Comparison of ENCODE assay signal across 8 mouse cellular contexts in genomic region chr11:72440597-72440964, GRCm38 (mm10). TPM values are rescaled to one million over a fixed set of nuclear protein-coding genes. Genes with fewer than 3 reads are reported as not detected.
DNase-seq lines count a peak whose midpoint lies in the region; ATAC-seq and TF ChIP-seq lines count a peak whose summit lies in the region.
"Not testable (repeated sequence)": the region's sequence is repeated elsewhere in the genome, so short reads cannot be mapped to it uniquely, and the experiment has no call there.
"Had no signal": no experiment of that assay in that cellular context is flagged by ENCODE, and none has a peak within 500 bp of the region (broad histone marks: within the 10 kb centered on the region; RNA-seq: fewer than 3 reads in every experiment).

No protein-coding gene starts in this region.

- H3K27ac ChIP-seq in cerebellum, adult 2 months (ENCODE audit: insufficient read depth, low read length), result peak overlapping the region; percentile 30; the same call in 1 of the 2 replicates
- peak overlapping the region; percentile 95 for H3K27ac ChIP-seq in forebrain, embryonic 13.5 days
- peak overlapping the region; percentile 89 for H3K27ac ChIP-seq in heart, postnatal 0 days (ENCODE audit: low read depth)
- peak overlapping the region; percentile 63; the same call in 1 of the 2 replicates for H3K27ac ChIP-seq in kidney, adult 2 months (ENCODE audit: insufficient read depth, low read depth, low read length)
- H3K27ac ChIP-seq in liver, embryonic 11.5 days (ENCODE audit: low read depth, low read length), result peak overlapping the region; percentile 72
- peak overlapping the region; percentile 92 for H3K27ac ChIP-seq in midbrain, embryonic 10.5 days (replicated peaks)
- H3K27ac ChIP-seq in olfactory bulb, adult 2 months (ENCODE audit: insufficient read depth, low read depth, low read length), result peak overlapping the region; percentile 53; the same call in 1 of the 2 replicates

- DNase-seq in cerebellum, adult 2 months; heart, postnatal 0 days (ENCODE audit: low spot score); kidney, adult 2 months; liver, embryonic 11.5 days (ENCODE audit: low spot score); midbrain, embryonic 10.5 days (ENCODE audit: low spot score): not testable (repeated sequence)

- not testable (repeated sequence) for TF ChIP-seq CTCF in cerebellum, adult 2 months (IDR thresholded peaks at IDR 0.05; ENCODE audit: borderline replicate concordance, insufficient read depth, low read depth, low read length); heart, postnatal 0 days (IDR thresholded peaks at IDR 0.05; ENCODE audit: low read depth); kidney, adult 2 months (conservative IDR thresholded peaks at IDR 0.05; ENCODE audit: insufficient read depth, insufficient read length, low read depth, low read length); olfactory bulb, adult 2 months (IDR thresholded peaks at IDR 0.05; ENCODE audit: insufficient read depth, low read depth, low read length)

- ATAC-seq in forebrain, embryonic 13.5 days; heart, postnatal 0 days (ENCODE audit: insufficient read depth, low read depth): not testable (repeated sequence)
- peak; percentile 24; the same call in 1 of the 2 replicates for ATAC-seq in liver, embryonic 11.5 days (replicated peaks; ENCODE audit: low FRiP score)

- not testable (repeated sequence) for H3K27me3 ChIP-seq in cerebellum, adult 2 months (ENCODE audit: control insufficient read depth, insufficient read depth, low read length); forebrain, embryonic 13.5 days; heart, postnatal 0 days (ENCODE audit: control insufficient read depth, insufficient read depth, low read length); kidney, adult 2 months (replicated peaks; ENCODE audit: control insufficient read depth, insufficient read depth, low read length); liver, embryonic 11.5 days (replicated peaks; ENCODE audit: control insufficient read depth, insufficient read depth, low read length); midbrain, embryonic 10.5 days (ENCODE audit: low read depth, poor library complexity, severe bottlenecking)

- peak overlapping the region; percentile 99 for H3K4me2 ChIP-seq in forebrain, embryonic 13.5 days
- peak overlapping the region; percentile 95 for H3K4me2 ChIP-seq in heart, postnatal 0 days (ENCODE audit: low read depth, low read length)
- H3K4me2 ChIP-seq in liver, embryonic 11.5 days, result peak overlapping the region; percentile 96

- not testable (repeated sequence) for H3K9me3 ChIP-seq in forebrain, embryonic 13.5 days (replicated peaks); heart, postnatal 0 days (replicated peaks; ENCODE audit: control insufficient read depth, low read length); liver, embryonic 11.5 days (ENCODE audit: control insufficient read depth, low read length); midbrain, embryonic 10.5 days (replicated peaks)

- 25% methylated on average over 6 of the region's 6 CpGs for WGBS in cerebellum, adult 2 months
- 44% methylated on average over 6 of the region's 6 CpGs for WGBS in forebrain, embryonic 13.5 days
- 38% methylated on average over 6 of the region's 6 CpGs for WGBS in heart, postnatal 0 days
- 35% methylated on average over 6 of the region's 6 CpGs for WGBS in kidney, adult 2 months
- WGBS in liver, embryonic 11.5 days, result 35% methylated on average over 6 of the region's 6 CpGs
- WGBS in midbrain, embryonic 10.5 days, result 48% methylated on average over 6 of the region's 6 CpGs
- WGBS in olfactory bulb, adult 2 months, result 31% methylated on average over 6 of the region's 6 CpGs

- H3K36me3 ChIP-seq in forebrain, embryonic 13.5 days (ENCODE audit: poor library complexity, severe bottlenecking), result peaks cover 36% of the 10 kb centered on the region
- peaks cover 33% of the 10 kb centered on the region for H3K36me3 ChIP-seq in heart, postnatal 0 days (replicated peaks; ENCODE audit: control insufficient read depth, insufficient read depth, low read length)
- not testable (repeated sequence) for H3K36me3 ChIP-seq in kidney, adult 2 months (ENCODE audit: control insufficient read depth, insufficient read depth, low read length)
- H3K36me3 ChIP-seq in liver, embryonic 11.5 days (ENCODE audit: control insufficient read depth, insufficient read depth, low read length), result peaks cover 33% of the 10 kb centered on the region
- peaks cover 35% of the 10 kb centered on the region for H3K36me3 ChIP-seq in midbrain, embryonic 10.5 days

- H3K4me3 ChIP-seq in cerebellum, adult 2 months (replicated peaks; ENCODE audit: insufficient read depth, low read depth, low read length), result peak overlapping the region; percentile 85
- H3K4me3 ChIP-seq in forebrain, embryonic 13.5 days, result peak overlapping the region; percentile 95
- H3K4me3 ChIP-seq in heart, postnatal 0 days (ENCODE audit: low read depth, low read length), result peak overlapping the region; percentile 74
- peak overlapping the region; percentile 84 for H3K4me3 ChIP-seq in kidney, adult 2 months (ENCODE audit: insufficient read depth, low read depth, low read length)
- H3K4me3 ChIP-seq in liver, embryonic 11.5 days (ENCODE audit: low read depth, low read length), result peak overlapping the region; percentile 90
- peak overlapping the region; percentile 95 for H3K4me3 ChIP-seq in midbrain, embryonic 10.5 days
- H3K4me3 ChIP-seq in olfactory bulb, adult 2 months (ENCODE audit: insufficient read depth, low read depth, low read length), result peak overlapping the region; percentile 76

- TF ChIP-seq EP300 in heart, postnatal 0 days (IDR thresholded peaks at IDR 0.05; ENCODE audit: low read depth), result not testable (repeated sequence)

- not testable (repeated sequence) for TF ChIP-seq POLR2A in cerebellum, adult 2 months (IDR thresholded peaks at IDR 0.05; ENCODE audit: borderline replicate concordance, insufficient read depth, low read length); kidney, adult 2 months (IDR thresholded peaks at IDR 0.05; ENCODE audit: low read depth, low read length); olfactory bulb, adult 2 months (IDR thresholded peaks at IDR 0.05; ENCODE audit: insufficient read depth, low read depth, low read length)

- H3K4me1 ChIP-seq in cerebellum, adult 2 months (ENCODE audit: control insufficient read depth, insufficient read depth, low read length), result not testable (repeated sequence)
- H3K4me1 ChIP-seq in forebrain, embryonic 13.5 days, result peaks cover 24% of the 10 kb centered on the region
- peaks cover 15% of the 10 kb centered on the region; the same call in 1 of the 2 replicates for H3K4me1 ChIP-seq in heart, postnatal 0 days (ENCODE audit: control insufficient read depth, insufficient read depth)
- H3K4me1 ChIP-seq in kidney, adult 2 months (ENCODE audit: control insufficient read depth, insufficient read depth, low read length), result peaks cover 22% of the 10 kb centered on the region
- H3K4me1 ChIP-seq in liver, embryonic 11.5 days (replicated peaks; ENCODE audit: control insufficient read depth, insufficient read depth, low read length), result peaks cover 20% of the 10 kb centered on the region
- H3K4me1 ChIP-seq in midbrain, embryonic 10.5 days, result peaks cover 25% of the 10 kb centered on the region
- peaks cover 22% of the 10 kb centered on the region for H3K4me1 ChIP-seq in olfactory bulb, adult 2 months (ENCODE audit: control insufficient read depth, insufficient read depth, low read length)

- peak overlapping the region; percentile 88 for H3K9ac ChIP-seq in forebrain, embryonic 13.5 days
- H3K9ac ChIP-seq in heart, postnatal 0 days (replicated peaks; ENCODE audit: low read depth, low read length), result peak overlapping the region; percentile 72
- peak overlapping the region; percentile 85 for H3K9ac ChIP-seq in liver, embryonic 11.5 days (ENCODE audit: low read depth, low read length)

RNA-seq across cellular contexts. Expression of gene Mybbp1a, which starts 0.6 kb away (rescaled TPM):
- 52.5 and 61.3 TPM in 2 replicates for polyA plus RNA-seq in cerebellum, adult 2 months (2012; rRNA removed)
- polyA plus RNA-seq in forebrain, embryonic 13.5 days (2015; fragmentation: Nextera tagmentation; extraction: Ambion mirVana), result 111 and 122 TPM in 2 replicates
- 20.5 and 20.9 TPM in 2 replicates for total RNA-seq in heart, postnatal 0 days (2014; rRNA removed; ENCODE audit: low replicate concordance)
- polyA plus RNA-seq in heart, postnatal 0 days (2015; fragmentation: Nextera tagmentation; extraction: Ambion mirVana), result 41.3 and 42.1 TPM in 2 replicates
- polyA plus RNA-seq in kidney, adult 2 months (2012; rRNA removed), result 27.0 and 28.6 TPM in 2 replicates
- 263 and 272 TPM in 2 replicates for polyA plus RNA-seq in liver, embryonic 11.5 days (2014; fragmentation: Nextera tagmentation; extraction: Ambion mirVana)
- 192 and 236 TPM in 2 replicates for polyA plus RNA-seq in midbrain, embryonic 10.5 days (2016; fragmentation: Nextera tagmentation; extraction: Ambion mirVana)
- not detected in 2 replicates for polyA plus RNA-seq in olfactory bulb, adult 2 months (2012; ENCODE audit: insufficient read depth, insufficient read length, low replicate concordance, missing spikeins)

RNA-seq across cellular contexts. Expression of gene Ggt6, which starts 5.3 kb away (rescaled TPM):
- 0.14 and 0.15 TPM in 2 replicates for polyA plus RNA-seq in cerebellum, adult 2 months (2012; rRNA removed)
- polyA plus RNA-seq in forebrain, embryonic 13.5 days (2015; fragmentation: Nextera tagmentation; extraction: Ambion mirVana), result not detected in 2 replicates
- total RNA-seq in heart, postnatal 0 days (2014; rRNA removed; ENCODE audit: low replicate concordance), result 5.3 TPM in 1 of 2 replicates, not detected in the other
- polyA plus RNA-seq in heart, postnatal 0 days (2015; fragmentation: Nextera tagmentation; extraction: Ambion mirVana), result 0.05 TPM in 1 of 2 replicates, not detected in the other
- 24.3 and 29.3 TPM in 2 replicates for polyA plus RNA-seq in kidney, adult 2 months (2012; rRNA removed)
- polyA plus RNA-seq in liver, embryonic 11.5 days (2014; fragmentation: Nextera tagmentation; extraction: Ambion mirVana), result not detected in 2 replicates
- polyA plus RNA-seq in midbrain, embryonic 10.5 days (2016; fragmentation: Nextera tagmentation; extraction: Ambion mirVana), result not detected in 2 replicates
- not detected in 2 replicates for polyA plus RNA-seq in olfactory bulb, adult 2 months (2012; ENCODE audit: insufficient read depth, insufficient read length, low replicate concordance, missing spikeins)
- total RNA-seq: heart, postnatal 10 days had no signal

RNA-seq across cellular contexts. Expression of gene Smtnl2, which starts 29.1 kb away (rescaled TPM):
- 1.5 and 1.6 TPM in 2 replicates for polyA plus RNA-seq in cerebellum, adult 2 months (2012; rRNA removed)
- polyA plus RNA-seq in forebrain, embryonic 13.5 days (2015; fragmentation: Nextera tagmentation; extraction: Ambion mirVana), result 2.2 and 2.6 TPM in 2 replicates
- 88.5 and 93.0 TPM in 2 replicates for total RNA-seq in heart, postnatal 0 days (2014; rRNA removed; ENCODE audit: low replicate concordance)
- 72.9 and 79.2 TPM in 2 replicates for polyA plus RNA-seq in heart, postnatal 0 days (2015; fragmentation: Nextera tagmentation; extraction: Ambion mirVana)
- 20.3 and 22.1 TPM in 2 replicates for polyA plus RNA-seq in kidney, adult 2 months (2012; rRNA removed)
- 22.9 and 24.8 TPM in 2 replicates for polyA plus RNA-seq in liver, embryonic 11.5 days (2014; fragmentation: Nextera tagmentation; extraction: Ambion mirVana)
- 10.1 and 13.1 TPM in 2 replicates for polyA plus RNA-seq in midbrain, embryonic 10.5 days (2016; fragmentation: Nextera tagmentation; extraction: Ambion mirVana)
- not detected in 2 replicates for polyA plus RNA-seq in olfactory bulb, adult 2 months (2012; ENCODE audit: insufficient read depth, insufficient read length, low replicate concordance, missing spikeins)

RNA-seq across cellular contexts. Expression of gene Spns2, which starts 49.1 kb away (rescaled TPM):
- 55.3 and 59.5 TPM in 2 replicates for polyA plus RNA-seq in cerebellum, adult 2 months (2012; rRNA removed)
- 3.5 and 3.6 TPM in 2 replicates for polyA plus RNA-seq in forebrain, embryonic 13.5 days (2015; fragmentation: Nextera tagmentation; extraction: Ambion mirVana)
- 31.8 and 44.2 TPM in 2 replicates for total RNA-seq in heart, postnatal 0 days (2014; rRNA removed; ENCODE audit: low replicate concordance)
- 2.4 and 2.9 TPM in 2 replicates for polyA plus RNA-seq in heart, postnatal 0 days (2015; fragmentation: Nextera tagmentation; extraction: Ambion mirVana)
- 102 TPM in 2 replicates for polyA plus RNA-seq in kidney, adult 2 months (2012; rRNA removed)
- polyA plus RNA-seq in liver, embryonic 11.5 days (2014; fragmentation: Nextera tagmentation; extraction: Ambion mirVana), result 20.0 and 21.0 TPM in 2 replicates
- 2.1 and 2.9 TPM in 2 replicates for polyA plus RNA-seq in midbrain, embryonic 10.5 days (2016; fragmentation: Nextera tagmentation; extraction: Ambion mirVana)
- not detected in 2 replicates for polyA plus RNA-seq in olfactory bulb, adult 2 months (2012; ENCODE audit: insufficient read depth, insufficient read length, low replicate concordance, missing spikeins)

Comparison
In these comparisons a context has a peak if more than half of its experiments do, and no peak if none do; other contexts are left out.
1. H3K27ac ChIP-seq: peak in every context shown above with its lines; median percentile 95 in forebrain, embryonic 13.5 days; 92 in midbrain, embryonic 10.5 days; 89 in heart, postnatal 0 days; 72 in liver, embryonic 11.5 days; 63 in kidney, adult 2 months; 53 in olfactory bulb, adult 2 months; 30 in cerebellum, adult 2 months.
2. RNA of gene Ggt6, which starts 5.3 kb away (polyA plus RNA-seq): 24.3 to 29.3 TPM in kidney, adult 2 months; 0.14 to 0.15 TPM in cerebellum, adult 2 months, 0.05 TPM in heart, postnatal 0 days, not detected in forebrain, embryonic 13.5 days, not detected in liver, embryonic 11.5 days, not detected in midbrain, embryonic 10.5 days and not detected in olfactory bulb, adult 2 months; every median in the first group is over 10 times any median in the second.
3. Peak in every context shown above with its lines, with median percentiles within 50 percentile points of each other: H3K4me3 ChIP-seq, H3K4me2 ChIP-seq and H3K9ac ChIP-seq.